Mouse (Mus musculus) testis, postnatal 14 days (tissue): ENCODE results near the gene Smad6.

ENCODE experiments used
- DNase-seq: peaks from one replicate; pipeline ENCODE4 v3.0.0; 2021; ENCODE audit warnings: low spot score

Gene Smad6

GRCm38 (mm10) chr9:64021853-64022561 lies at the start of gene Smad6:
Gene Smad6 (minus strand): TSS chr9:64022059.
- peak; percentile 83 for DNase-seq

GRCm38 (mm10) chr9:64070674-64071073 lies 48.8 kb upstream of the Smad6 start:
- DNase-seq, result no peak

- no peak for DNase-seq
Measured at GRCm38 (mm10) chr9:64069131-64069530, 47.3 kb upstream of the Smad6 start.

DNA sequence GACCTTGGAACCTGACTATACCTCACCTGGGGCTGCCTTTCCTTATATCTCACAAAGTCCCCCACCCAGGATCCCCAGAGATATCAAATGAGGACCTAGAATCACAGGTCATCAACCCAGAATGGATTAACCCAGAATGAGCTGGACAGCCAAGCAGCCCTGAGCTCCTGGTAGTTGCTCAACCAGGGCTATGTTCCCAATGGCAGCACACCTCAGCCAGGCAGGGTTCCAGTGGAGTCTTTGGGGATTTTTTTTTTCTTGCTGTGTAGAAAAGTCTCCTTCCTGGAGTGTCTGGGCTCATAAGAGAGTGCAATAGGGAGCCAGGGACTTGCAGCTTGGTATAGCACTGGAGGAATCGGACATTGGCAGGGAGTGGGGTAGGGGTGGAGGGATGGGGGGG lies 46.7 kb upstream of the Smad6 start:
- no peak for DNase-seq

GRCm38 (mm10) chr9:64067787-64068186 lies 45.9 kb upstream of the Smad6 start:
- no peak for DNase-seq

GRCm38 (mm10) chr9:64060033-64060539 lies 38.2 kb upstream of the Smad6 start:
- DNase-seq, result no peak

- no peak for DNase-seq
Measured at GRCm38 (mm10) chr9:64057903-64058650, 36.2 kb upstream of the Smad6 start.

DNA sequence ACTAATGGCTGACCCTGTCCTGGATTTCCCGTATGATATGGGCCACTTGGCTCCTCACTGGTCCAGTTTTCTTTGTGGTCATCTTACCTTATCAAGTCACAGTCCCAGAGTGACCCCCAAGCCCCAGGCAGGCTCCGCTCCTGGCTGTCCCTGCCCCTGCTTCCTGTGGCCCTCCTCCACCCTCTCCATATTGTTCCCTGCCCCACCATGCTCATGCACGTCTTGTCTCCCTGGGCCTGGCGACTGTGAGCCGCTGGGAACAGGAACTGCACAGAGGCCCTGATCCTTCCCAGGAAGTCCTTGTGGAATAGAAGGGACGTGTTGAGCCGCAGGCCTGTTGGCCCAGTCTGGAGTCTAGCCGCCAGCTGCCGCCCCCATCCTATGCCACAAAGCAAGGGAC lies 33.3 kb upstream of the Smad6 start:
- no peak for DNase-seq

DNA sequence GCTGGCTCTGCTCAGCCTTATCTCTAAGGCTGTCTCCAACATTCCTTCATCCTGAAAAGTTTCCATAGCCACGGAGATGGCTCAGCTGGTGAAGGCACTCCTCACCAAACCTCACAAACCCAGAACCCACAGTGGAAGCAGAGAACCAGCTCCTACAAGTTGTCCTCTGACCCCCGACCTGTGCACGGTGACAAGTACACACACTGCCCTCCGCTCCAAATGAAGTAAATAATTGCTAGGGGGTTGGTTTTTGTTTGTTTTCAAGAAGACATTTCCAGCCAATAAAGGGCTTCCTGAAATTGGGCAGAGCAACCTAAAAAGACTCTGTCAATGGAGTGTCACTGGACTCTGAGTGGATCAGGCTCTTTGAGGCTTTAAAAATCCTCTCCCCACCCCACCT lies 31.9 kb upstream of the Smad6 start:
- no peak for DNase-seq

- no peak for DNase-seq
Measured at GRCm38 (mm10) chr9:64051241-64051640, 29.4 kb upstream of the Smad6 start.

- no peak for DNase-seq
Measured at GRCm38 (mm10) chr9:64050513-64051065, 28.7 kb upstream of the Smad6 start.

DNA sequence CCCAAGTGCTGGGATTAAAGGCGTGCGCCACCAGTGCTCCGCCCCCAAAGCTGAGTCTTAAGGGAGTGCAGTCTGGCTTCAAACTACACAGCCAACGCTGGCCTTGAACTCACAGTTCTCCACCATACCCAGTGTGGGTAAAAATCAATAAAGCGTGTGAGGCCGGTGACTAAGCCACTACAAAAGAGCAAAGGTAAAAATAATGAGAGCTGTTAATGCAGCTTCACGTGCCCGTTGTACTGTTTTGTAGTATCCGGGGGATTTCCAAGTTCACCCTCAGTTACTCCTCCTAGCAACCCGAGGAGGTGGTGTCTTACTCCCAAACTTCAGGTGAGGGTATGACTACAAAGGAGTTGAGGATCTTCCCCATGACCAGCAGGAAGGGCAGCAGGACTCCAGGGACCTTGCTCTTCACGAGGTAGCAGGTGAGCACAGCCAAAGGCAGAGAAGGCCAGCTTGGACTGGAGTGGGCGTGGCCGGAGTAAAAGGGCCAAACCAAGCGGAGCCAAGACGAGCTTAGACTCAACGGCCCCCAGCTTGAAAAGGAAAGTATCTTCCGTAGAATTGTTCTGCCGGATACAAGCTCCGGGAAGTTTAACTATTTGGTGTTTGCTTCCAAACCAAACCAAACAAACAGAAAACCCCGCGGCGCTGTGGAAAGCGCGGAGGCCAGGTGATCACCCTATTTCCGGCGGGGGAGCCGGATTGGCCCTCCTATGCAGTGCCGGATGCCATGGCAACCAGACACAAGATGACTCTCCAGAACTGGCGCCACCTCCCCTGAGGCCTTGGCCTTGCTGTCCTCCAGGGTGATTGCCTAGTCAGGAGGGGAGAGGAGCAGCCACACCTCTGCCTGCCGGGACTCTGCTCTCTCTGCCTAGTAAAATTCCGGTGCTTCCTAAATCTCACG lies 27.9 kb upstream of the Smad6 start:
- DNase-seq, result peak; percentile 85

DNA sequence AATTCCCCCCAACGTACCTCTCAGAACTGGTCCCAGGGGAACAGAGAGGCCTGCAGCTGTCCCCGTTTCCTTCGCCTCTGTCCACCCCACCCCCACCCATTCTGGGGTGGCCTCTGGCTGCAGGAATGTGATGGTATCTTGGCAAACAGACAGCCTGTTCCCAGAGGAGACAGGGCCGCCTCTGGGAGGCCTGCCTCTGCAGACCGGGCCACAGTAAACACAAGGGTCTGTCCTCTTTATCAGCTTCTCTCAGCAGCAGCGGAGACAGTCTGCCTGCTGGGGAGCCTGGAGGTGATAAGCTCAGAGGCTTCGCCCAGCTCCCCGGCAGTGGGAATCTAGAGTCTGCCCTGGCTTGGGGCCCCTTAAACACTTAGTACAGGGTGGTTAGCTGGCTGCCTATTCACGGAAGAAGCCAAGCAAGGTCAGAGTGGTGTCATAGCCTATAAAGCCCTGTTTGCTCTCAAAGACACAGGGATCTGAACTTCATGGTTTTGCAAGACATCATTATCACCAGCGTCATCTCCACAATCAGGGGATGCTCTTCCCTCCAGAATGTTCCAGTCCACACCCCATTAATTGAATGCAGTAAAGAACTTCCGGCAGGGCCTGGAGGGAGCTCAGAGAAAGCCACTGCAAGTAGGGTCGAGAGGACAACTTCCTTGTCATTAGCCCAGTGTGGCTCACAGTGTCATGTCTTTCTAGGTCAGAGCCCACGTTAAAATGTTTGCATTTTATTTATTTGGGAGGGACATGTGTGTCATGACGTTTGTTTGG lies 23.4 kb upstream of the Smad6 start:
- peak; percentile 57 for DNase-seq

DNA sequence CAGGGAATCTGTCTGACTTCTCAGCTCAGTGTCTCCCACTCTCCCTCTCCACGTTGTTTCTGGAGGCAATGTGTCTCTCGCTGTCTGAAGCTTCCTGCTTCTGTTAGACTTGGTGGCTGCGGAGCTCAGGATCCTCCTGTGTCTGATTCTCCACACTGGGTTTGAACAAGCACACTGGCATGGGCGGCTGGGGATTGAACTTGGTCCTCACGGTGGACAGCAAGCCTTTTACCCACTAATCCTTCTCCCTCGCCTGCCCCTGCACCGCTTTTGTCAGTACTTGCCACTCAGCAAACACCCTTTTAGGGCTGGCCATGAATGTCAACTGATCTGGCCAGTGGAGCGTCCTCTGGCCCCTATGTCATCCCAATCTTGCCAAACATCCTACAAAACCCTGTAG lies 22.5 kb upstream of the Smad6 start:
- DNase-seq, result no peak

DNA sequence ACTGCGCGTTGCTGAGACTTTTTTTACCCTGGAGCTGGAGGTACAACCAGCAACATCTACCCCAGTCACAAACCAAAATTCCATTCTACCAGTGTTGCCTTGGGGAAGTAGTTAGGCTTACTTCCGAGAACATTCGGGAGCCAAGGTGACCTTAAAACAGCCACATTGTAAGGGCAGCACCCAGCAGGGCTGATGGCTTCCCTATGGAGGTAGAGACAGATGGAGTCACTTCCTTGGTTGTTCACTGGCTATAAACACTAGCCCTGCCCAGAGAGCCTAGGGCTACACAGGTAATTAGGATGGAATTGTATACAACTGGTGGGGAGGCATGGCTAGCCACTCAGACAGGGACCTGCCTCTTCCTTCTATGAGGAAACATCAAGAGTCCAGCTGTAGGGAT lies 21.1 kb upstream of the Smad6 start:
- no peak for DNase-seq

- DNase-seq, result no peak
Measured at GRCm38 (mm10) chr9:64042216-64042615, 20.4 kb upstream of the Smad6 start.

GRCm38 (mm10) chr9:64029908-64030631 lies 8.2 kb upstream of the Smad6 start:
- DNase-seq, result no peak

DNA sequence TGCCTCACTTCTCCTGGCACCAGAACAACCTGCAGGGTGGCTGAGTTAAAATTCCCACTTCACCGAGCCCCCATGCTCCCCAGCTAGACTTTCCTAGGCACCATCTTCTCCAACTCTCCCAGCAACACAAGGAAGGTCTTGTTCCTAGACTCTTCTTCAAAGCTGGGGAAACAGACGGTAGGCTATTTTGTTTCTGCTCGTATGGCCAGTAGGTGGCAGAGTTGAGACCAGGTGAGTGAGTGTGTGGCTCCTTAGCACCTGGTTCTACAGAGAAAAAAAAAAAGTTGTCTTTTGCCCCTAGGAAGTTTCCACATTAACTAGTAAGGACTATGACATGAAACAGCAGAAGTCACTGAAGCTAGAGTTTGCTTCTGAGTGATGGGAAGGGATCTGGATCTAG lies 3.7 kb upstream of the Smad6 start:
- no peak for DNase-seq

- no peak for DNase-seq
Measured at GRCm38 (mm10) chr9:64024976-64025375, 3.1 kb upstream of the Smad6 start.

GRCm38 (mm10) chr9:64022562-64023366 lies 905 bp upstream of the Smad6 start:
- peak; percentile 90 for DNase-seq
